Mouse (Mus musculus): ENCODE measurements around the gene Gsg1l.

Gsg1l gene

DNA sequence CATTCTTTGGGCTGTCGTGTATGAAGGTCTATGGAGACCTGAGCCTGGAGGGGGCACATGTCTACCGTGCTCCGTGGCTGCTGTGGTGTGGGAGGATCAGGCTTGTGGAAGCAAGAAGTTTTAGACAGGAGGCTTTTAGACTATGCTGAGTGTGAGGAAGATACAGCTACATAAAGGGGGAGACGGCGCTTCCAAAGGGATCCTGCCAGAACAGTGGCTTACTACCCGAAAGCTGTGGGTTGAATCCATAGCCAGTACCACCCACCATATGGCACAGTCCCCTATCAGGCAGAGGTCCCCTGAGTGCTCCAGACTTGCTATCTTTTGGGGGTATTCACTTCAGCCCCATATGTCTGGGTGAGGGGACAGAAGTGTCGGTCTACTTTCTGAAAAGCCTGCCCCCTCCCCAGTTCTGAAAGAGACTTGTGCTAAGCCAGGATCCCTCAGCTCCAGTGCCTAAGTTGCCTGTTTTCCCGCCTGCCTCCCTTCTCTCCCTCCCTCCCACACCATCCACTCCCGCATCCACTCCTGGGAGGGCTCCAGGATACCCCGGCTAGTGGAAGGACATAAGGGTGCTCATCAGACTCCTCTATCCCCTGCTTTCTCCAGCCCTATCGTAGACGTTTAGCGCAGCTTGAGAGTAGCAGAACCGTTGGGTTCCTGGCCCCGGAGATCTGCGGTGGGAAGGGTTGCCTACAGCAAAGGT, 1.1 kb downstream of the Gsg1l start:
- DNase-seq = no peak

DNA sequence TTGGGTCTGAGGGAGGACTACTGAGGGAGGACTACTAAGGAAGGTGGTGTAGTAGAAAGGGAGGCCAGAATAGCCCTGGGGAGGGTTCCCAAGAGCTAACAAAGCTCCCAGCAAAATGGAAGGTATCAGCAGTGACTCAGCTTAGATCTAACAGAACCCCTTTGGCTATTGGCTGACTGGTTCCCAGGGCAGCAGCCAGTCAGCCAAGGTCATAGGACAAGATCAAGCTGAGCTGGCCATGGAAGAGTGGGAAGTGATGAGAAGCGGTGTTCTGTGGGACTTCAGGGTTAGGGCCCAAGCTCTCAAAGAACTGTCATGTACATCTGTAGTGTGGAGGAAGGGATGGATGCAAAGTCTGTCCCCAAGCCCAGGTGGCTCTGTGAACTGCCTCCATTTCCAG, 5.3 kb downstream of the Gsg1l start:
- DNase-seq = no peak

- DNase-seq = no peak
Observed at GRCm38 (mm10) chr7:126075058-126075457, 7.2 kb downstream of the Gsg1l start.

GRCm38 (mm10) chr7:126070321-126070720, 11.9 kb downstream of the Gsg1l start:
- no peak for DNase-seq

DNA sequence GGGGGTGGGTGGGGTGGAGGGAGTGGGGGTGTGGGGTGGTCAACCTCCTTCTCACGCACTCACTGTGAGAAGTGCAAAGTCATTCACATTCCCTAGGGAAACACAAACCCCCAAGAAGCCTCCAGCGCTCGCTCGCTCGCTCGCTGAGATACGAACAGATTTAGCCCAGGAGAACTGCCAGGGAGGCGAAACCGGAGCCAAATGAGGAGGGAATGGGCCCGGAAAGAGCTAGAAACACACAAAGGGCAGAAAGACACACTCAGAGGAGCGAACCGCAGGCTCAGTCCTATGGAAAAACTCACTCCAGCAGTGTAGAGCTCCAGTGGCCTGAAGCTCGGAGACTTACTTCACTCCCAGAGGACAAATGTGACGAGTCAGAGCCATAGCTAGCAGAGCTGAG, 15.4 kb downstream of the Gsg1l start:
- no peak for DNase-seq

- DNase-seq = no peak
Observed at GRCm38 (mm10) chr7:126065243-126065876, 16.9 kb downstream of the Gsg1l start.

DNA sequence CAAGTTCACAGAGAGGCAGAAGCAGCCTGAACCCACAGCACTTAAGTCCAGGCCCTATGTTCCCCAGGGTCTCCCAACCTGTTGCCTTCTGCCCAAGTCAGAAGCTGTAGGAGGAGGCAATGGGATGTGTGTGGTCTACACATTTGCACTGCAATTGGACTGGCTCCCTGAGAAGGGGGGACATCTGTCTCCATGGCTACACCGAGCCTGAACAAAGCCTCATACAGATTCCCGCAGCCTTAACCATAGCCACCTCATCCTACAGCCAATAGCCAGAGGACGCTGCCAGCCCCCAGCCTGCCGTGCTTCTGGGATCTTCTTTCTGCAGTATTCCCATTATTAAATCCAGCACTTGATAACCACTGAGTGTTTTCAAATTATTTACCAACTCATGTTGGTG, 20.0 kb downstream of the Gsg1l start:
- no peak for DNase-seq

- DNase-seq = no peak
Observed at GRCm38 (mm10) chr7:126058918-126059317, 23.3 kb downstream of the Gsg1l start.

- no peak for DNase-seq
Observed at GRCm38 (mm10) chr7:126057332-126057914, 24.8 kb downstream of the Gsg1l start.

DNA sequence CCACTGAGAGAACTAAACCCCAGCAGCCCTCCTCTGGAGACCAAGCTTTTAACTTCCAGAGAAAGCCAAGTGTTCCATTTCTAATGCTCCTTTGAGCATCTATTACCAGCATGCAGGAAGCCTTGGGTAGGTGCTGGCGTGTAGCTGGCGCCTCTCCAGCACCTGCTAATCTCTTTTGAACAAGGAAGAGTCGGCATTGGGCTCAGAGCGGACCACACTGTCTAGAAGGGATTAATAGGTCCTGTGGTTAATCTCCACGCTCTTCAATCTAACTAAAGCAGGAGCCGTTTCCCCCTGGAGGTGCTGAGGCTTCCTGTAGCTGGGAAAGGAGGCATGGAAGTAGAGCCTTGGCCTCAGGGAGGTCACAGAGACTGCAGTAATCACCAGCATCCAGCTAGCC, 27.6 kb downstream of the Gsg1l start:
- no peak for DNase-seq

DNA sequence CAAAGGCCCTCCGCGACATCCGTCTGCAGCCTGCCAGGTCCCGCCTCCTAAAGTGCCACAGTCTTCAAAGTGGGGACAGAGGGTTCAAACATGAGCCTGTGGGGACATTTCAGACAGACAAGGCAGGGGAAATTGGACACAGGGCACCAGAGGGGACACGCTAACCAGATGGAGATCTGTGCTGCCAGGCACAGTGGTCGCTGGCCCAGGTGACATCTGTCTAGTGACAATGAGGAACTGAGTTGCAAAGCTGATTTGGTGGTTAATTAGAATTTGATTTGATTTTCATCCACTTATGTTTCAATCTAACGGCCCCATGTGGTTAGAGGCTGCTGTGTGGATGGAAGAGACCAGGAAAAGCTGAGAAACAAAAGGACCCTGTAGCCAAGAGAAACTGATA, 28.6 kb downstream of the Gsg1l start:
- no peak for DNase-seq

GRCm38 (mm10) chr7:126051910-126052309, 30.3 kb downstream of the Gsg1l start:
- DNase-seq = no peak

- DNase-seq = no peak
Observed at GRCm38 (mm10) chr7:126045077-126045476, 37.1 kb downstream of the Gsg1l start.

DNA sequence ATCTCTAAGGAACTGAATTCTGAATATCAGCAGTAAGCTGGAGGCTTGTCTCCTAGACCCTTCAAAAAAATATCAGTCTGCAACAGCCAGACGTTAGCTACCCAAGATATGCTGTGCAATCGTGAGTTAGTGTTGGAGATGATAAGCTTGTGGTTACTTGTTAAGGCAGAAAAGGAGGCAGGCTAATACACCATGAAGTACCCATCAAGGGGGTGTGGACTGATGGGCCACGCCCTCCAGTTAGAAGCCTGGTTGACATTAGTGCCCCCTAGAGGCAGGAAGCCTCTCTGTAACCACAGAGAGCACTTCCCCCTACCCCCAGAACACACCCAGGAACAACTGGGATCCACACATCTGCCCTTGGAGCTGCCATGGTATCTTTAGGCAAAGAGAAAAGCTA, 39.9 kb downstream of the Gsg1l start:
- peak; percentile 36 to 39 for DNase-seq

- no peak for DNase-seq
Observed at GRCm38 (mm10) chr7:126040794-126041526, 41.3 kb downstream of the Gsg1l start.

GRCm38 (mm10) chr7:126039847-126040246, 42.4 kb downstream of the Gsg1l start:
- no peak for DNase-seq

- no peak for DNase-seq
Observed at GRCm38 (mm10) chr7:126039247-126039835, 42.9 kb downstream of the Gsg1l start.

GRCm38 (mm10) chr7:126038366-126039246, 43.6 kb downstream of the Gsg1l start:
- DNase-seq = no peak

DNA sequence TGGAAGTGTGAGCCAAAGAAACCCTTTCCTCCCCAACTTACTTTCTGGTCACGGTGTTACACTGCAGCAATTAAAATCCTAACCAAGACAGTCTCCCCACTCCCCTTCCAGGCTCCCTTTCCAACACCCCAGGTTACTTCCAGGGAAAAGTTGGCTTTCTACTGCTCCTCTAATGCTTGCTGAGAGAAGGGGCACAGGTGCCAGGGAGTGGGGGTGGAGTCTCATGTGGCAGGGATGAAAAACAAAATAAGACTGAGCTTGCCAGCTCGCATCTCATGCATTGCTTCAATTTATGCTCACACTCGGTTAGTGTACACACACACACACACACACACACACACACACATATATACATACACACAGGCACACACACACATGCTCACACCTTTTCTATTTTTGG, 46.9 kb downstream of the Gsg1l start:
- no peak for DNase-seq

DNA sequence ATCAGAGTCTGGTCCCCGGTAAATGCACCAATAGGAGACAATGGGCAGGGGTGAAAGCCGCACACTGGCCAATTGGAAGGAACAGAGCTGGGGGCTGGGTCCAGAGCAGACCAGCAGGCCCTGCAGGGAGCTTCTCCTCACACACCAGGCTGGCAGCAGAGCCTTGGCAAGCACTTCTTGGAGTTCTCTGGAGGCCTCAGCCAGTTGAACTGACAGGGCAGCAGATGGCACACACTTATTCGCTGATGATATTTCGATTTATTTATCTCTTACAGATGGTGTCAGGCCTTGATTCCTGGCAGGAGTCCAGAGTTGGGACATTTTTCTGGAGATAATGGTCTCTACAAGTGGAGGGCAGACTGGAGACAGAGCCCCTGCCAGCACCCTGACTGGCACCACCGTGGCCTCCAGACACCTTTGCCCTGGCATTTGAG, 49.4 kb downstream of the Gsg1l start:
- DNase-seq = no peak

- DNase-seq = no peak
Observed at GRCm38 (mm10) chr7:126032365-126032755, 49.9 kb downstream of the Gsg1l start.

Data from B cell, adult 2 months (primary cell).